Mouse (Mus musculus): Measurements from ENCODE around the gene Hist1h3e.

DNA sequence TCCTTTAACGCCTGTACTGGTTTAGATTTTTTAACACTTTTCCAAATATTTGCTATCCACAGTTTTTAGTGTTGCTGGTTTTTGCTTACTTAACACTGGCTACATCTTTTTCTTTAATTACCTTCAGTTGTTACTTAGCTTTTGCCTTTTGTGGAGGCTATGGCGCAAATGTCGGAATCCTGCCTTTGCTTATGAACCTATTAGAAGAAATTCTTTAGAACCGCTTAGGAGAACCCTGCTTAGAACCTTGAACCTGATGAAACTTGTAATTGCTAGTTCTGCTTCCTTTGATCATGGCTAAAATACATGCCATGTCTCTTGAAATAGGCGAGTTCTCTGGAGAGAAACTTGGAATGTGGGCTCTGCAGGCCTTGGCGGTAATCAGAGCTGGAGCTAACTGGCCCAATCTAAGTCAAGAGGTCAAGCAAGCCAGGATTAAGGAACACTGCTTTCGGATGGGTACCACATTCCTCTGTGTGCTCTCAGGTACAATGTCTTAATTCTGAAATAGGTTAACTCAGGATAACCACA lies 14.2 kb upstream of the Hist1h3e start:
- TF ChIP-seq CTCF (IDR thresholded peaks at IDR 0.05; ENCODE audit: extremely low read depth, insufficient read depth, insufficient read length, insufficient replicate concordance) (no peak), POLR2A (IDR thresholded peaks at IDR 0.05; ENCODE audit: low read depth, low read length) (no peak)

Data from spleen, adult 2 months (tissue).